Mouse (Mus musculus) forebrain, postnatal 0 days (tissue): ENCODE data around the gene Ints11. TPM values are rescaled to one million over a fixed set of nuclear protein-coding genes. Genes with fewer than 3 reads are reported as not detected.

Source experiments
- ATAC-seq: fragments of 200-750 bp; cut with Nextera tagmentation; 2 replicates; pipeline ENCODE4 v1.8.0; 2017; ENCODE audit warnings: mild to moderate bottlenecking, moderate library complexity
- DNase-seq: peaks from one replicate; pipeline ENCODE4 v3.0.0-alpha.2; 2015
- H3K27ac ChIP-seq: fragments of 300-500 bp; sonication (generic); 2 replicates; pipeline ENCODE4 v1.5.1; 2014; ENCODE audit warnings: low read depth, mild to moderate bottlenecking, antibody characterized with exemption, low read length, moderate library complexity, mixed read lengths
- H3K27me3 ChIP-seq: fragments of 300-500 bp; sonication (generic); 2 replicates; pipeline ENCODE4 v1.6.1; 2014; ENCODE audit warnings: mild to moderate bottlenecking, low read length, mixed read lengths; ENCODE audit not compliant: insufficient read depth
- H3K36me3 ChIP-seq: fragments of 300-500 bp; sonication (generic); 2 replicates; pipeline ENCODE4 v1.6.1; 2014; ENCODE audit warnings: mild to moderate bottlenecking, moderate library complexity; ENCODE audit not compliant: insufficient read depth
- H3K4me1 ChIP-seq: fragments of 300-500 bp; sonication (generic); 2 replicates; pipeline ENCODE4 v1.6.1; 2014; ENCODE audit warnings: antibody characterized with exemption; ENCODE audit not compliant: insufficient read depth
- H3K4me2 ChIP-seq: fragments of 300-500 bp; sonication (generic); 2 replicates; pipeline ENCODE4 v1.6.1; 2014; ENCODE audit warnings: low read depth, mild to moderate bottlenecking, moderate library complexity
- H3K4me3 ChIP-seq: fragments of 300-500 bp; sonication (generic); 2 replicates; pipeline ENCODE4 v1.5.1; 2014; ENCODE audit warnings: low read depth, low read length, mixed read lengths
- H3K9ac ChIP-seq: fragments of 300-500 bp; sonication (generic); 2 replicates; pipeline ENCODE4 v1.6.1; 2014; ENCODE audit warnings: mild to moderate bottlenecking
- H3K9me3 ChIP-seq: fragments of 300-500 bp; sonication (generic); 2 replicates; pipeline ENCODE4 v1.6.1; 2016; ENCODE audit warnings: low read length
- CTCF ChIP-seq: sonication (generic); IDR thresholded peaks from 2 replicates; pipeline ENCODE4 v1.5.1; 2016; ENCODE audit warnings: antibody characterized with exemption, control low read depth, low read depth
- WGBS: fragments of 180-500 bp; shearing (Covaris S2); extraction: QIAGEN DNeasy Blood & Tissue Kit; methylation state at CpG from one replicate; pipeline ENCODE4 v1.1.7; 2014; 5-methylcytosine and 5-hydroxymethylcytosine counted together
- polyA plus RNA-seq: library from polyadenylated mRNA; unstranded; fragments of >200 nt; fragmentation: Nextera tagmentation; extraction: Ambion mirVana; gene quantifications from 2 replicates; pipeline ENCODE4 v1.2.1, GENCODE M21; 2015
- total RNA-seq: library from RNA; depleted of rRNA; stranded (reverse); fragments of >200 nt; gene quantifications from 2 replicates; pipeline ENCODE4 v1.2.3, GENCODE M21; 2014

Ints11 gene
- total and polyA plus RNA-seq, 2 experiments from 2014 or later, result 47.7 to 58.8 TPM

GRCm38 (mm10) chr4:155840076-155841002 lies 29.0 kb upstream of the Ints11 start:
- 0 out of 2 replicates have a peak overlapping the region, but pooled peaks have one; percentile 10 for H3K9ac ChIP-seq
- H3K4me1 ChIP-seq, result no peaks in the 10 kb centered on the region
- no peaks in the 10 kb centered on the region for H3K27me3 ChIP-seq
- peak overlapping the region; percentile 16 for H3K4me3 ChIP-seq
- ATAC-seq (0 out of 2 replicates have a peak, but pooled peaks have one; percentile 17), DNase-seq (no peak)
- no peaks in the 10 kb centered on the region for H3K9me3 ChIP-seq
- H3K36me3 ChIP-seq, result 0 out of 2 replicates have a peak, but pooled peaks cover 4% of the 10 kb centered on the region
- no peak for TF ChIP-seq CTCF
- 10% methylated on average over 8 of the region's 8 CpGs for WGBS
- peak overlapping the region; percentile 40 for H3K27ac ChIP-seq
- peak overlapping the region; percentile 47 for H3K4me2 ChIP-seq

GRCm38 (mm10) chr4:155841003-155841454 lies 28.3 kb upstream of the Ints11 start:
- 1% methylated on average over 30 of the region's 32 CpGs for WGBS
- no peak overlapping the region for H3K27ac ChIP-seq

GRCm38 (mm10) chr4:155841651-155842270 lies 27.6 kb upstream of the Ints11 start:
- TF ChIP-seq CTCF, result no peak
- DNase-seq, result no peak
- no peak overlapping the region for H3K4me2 ChIP-seq
- H3K9ac ChIP-seq, result no peak overlapping the region
- peaks cover 4% of the 10 kb centered on the region; the same call in 1 of the 2 replicates for H3K4me1 ChIP-seq
- no peaks in the 10 kb centered on the region for H3K27me3 ChIP-seq
- WGBS, result 42% methylated on average over 38 of the region's 38 CpGs
- H3K9me3 ChIP-seq, result no peaks in the 10 kb centered on the region
- 0 out of 2 replicates have a peak, but pooled peaks cover 4% of the 10 kb centered on the region for H3K36me3 ChIP-seq
- no peak for ATAC-seq
- no peak overlapping the region for H3K4me3 ChIP-seq
- no peak overlapping the region for H3K27ac ChIP-seq

More at GRCm38 (mm10) chr4:155841003-155841454, 28.3 kb upstream of the Ints11 start:
- H3K4me3 ChIP-seq, result peak overlapping the region; percentile 16; the same call in 1 of the 2 replicates
- no peaks in the 10 kb centered on the region for H3K4me1 ChIP-seq
- H3K4me2 ChIP-seq, result peak overlapping the region; percentile 47
- peak; percentile 53 for TF ChIP-seq CTCF
- H3K9me3 ChIP-seq, result no peaks in the 10 kb centered on the region
- H3K27me3 ChIP-seq, result no peaks in the 10 kb centered on the region
- peak; percentile 57 for ATAC-seq
- H3K36me3 ChIP-seq, result 0 out of 2 replicates have a peak, but pooled peaks cover 4% of the 10 kb centered on the region
- peak; percentile 35 for DNase-seq
- H3K9ac ChIP-seq, result no peak overlapping the region

- peaks cover 8% of the 10 kb centered on the region for H3K4me1 ChIP-seq
- no peak overlapping the region for H3K4me2 ChIP-seq
- 96% methylated on average over 5 of the region's 5 CpGs for WGBS
- TF ChIP-seq CTCF, result no peak
- H3K36me3 ChIP-seq, result 0 out of 2 replicates have a peak, but pooled peaks cover 4% of the 10 kb centered on the region
- H3K4me3 ChIP-seq, result no peak overlapping the region
- no peaks in the 10 kb centered on the region for H3K9me3 ChIP-seq
- no peaks in the 10 kb centered on the region for H3K27me3 ChIP-seq
- H3K27ac ChIP-seq, result no peak overlapping the region
- ATAC-seq (no peak), DNase-seq (no peak)
- no peak overlapping the region for H3K9ac ChIP-seq
These were observed 26.1 kb upstream of the Ints11 start for GRCm38 (mm10) chr4:155843231-155843630.

GRCm38 (mm10) chr4:155846871-155847578 lies 22.3 kb upstream of the Ints11 start, which contains the start of gene Dvl1:
Gene Dvl1 (plus strand): TSS chr4:155847402.
- Histone ChIP-seq H3K36me3 (0 out of 2 replicates have a peak, but pooled peaks cover 4% of the 10 kb centered on the region), H3K9me3 (no peaks in the 10 kb centered on the region), H3K27ac (peak within 1 kb of the TSS; percentile 82), H3K9ac (peak within 1 kb of the TSS; percentile 92), H3K27me3 (no peaks in the 10 kb centered on the region), H3K4me2 (peak within 1 kb of the TSS; percentile 88), H3K4me3 (peak within 1 kb of the TSS; percentile 93), H3K4me1 (peaks cover 23% of the 10 kb centered on the region)
- 4% methylated on average over 54 of the region's 65 CpGs for WGBS
- peak; percentile 61 for TF ChIP-seq CTCF
- ATAC-seq (peak; percentile 89), DNase-seq (peak; percentile 97)

- peaks cover 23% of the 10 kb centered on the region for H3K4me1 ChIP-seq
- H3K36me3 ChIP-seq, result no peaks in the 10 kb centered on the region
- H3K9ac ChIP-seq, result peak overlapping the region; percentile 92
- peak overlapping the region; percentile 82 for H3K27ac ChIP-seq
- no peaks in the 10 kb centered on the region for H3K9me3 ChIP-seq
- 1% methylated on average over 63 of the region's 69 CpGs for WGBS
- no peak; the same call in 1 of the 2 replicates for TF ChIP-seq CTCF
- H3K4me2 ChIP-seq, result peak overlapping the region; percentile 88
- no peaks in the 10 kb centered on the region for H3K27me3 ChIP-seq
- ATAC-seq (peak; percentile 19), DNase-seq (peak; percentile 41)
- peak overlapping the region; percentile 93 for H3K4me3 ChIP-seq
These were observed 21.6 kb upstream of the Ints11 start for GRCm38 (mm10) chr4:155847591-155848352.
